Mouse (Mus musculus) urinary bladder, adult 18-20 months (tissue): ENCODE results near the gene Slc30a2.
A peak's percentile ranks its signal among the peaks of the same experiment; 100 is the strongest.
"Not testable (repeated sequence)": the region's sequence is repeated elsewhere in the genome, so short reads cannot be mapped to it uniquely, and the experiment has no call there.

Source experiments
- DNase-seq, 2 experiments: peaks; one replicate each; pipeline ENCODE4 v3.0.0; 2022; ENCODE audit warnings: low spot score in 2 of 2, mixed read lengths in 2 of 2

Slc30a2 gene

DNA sequence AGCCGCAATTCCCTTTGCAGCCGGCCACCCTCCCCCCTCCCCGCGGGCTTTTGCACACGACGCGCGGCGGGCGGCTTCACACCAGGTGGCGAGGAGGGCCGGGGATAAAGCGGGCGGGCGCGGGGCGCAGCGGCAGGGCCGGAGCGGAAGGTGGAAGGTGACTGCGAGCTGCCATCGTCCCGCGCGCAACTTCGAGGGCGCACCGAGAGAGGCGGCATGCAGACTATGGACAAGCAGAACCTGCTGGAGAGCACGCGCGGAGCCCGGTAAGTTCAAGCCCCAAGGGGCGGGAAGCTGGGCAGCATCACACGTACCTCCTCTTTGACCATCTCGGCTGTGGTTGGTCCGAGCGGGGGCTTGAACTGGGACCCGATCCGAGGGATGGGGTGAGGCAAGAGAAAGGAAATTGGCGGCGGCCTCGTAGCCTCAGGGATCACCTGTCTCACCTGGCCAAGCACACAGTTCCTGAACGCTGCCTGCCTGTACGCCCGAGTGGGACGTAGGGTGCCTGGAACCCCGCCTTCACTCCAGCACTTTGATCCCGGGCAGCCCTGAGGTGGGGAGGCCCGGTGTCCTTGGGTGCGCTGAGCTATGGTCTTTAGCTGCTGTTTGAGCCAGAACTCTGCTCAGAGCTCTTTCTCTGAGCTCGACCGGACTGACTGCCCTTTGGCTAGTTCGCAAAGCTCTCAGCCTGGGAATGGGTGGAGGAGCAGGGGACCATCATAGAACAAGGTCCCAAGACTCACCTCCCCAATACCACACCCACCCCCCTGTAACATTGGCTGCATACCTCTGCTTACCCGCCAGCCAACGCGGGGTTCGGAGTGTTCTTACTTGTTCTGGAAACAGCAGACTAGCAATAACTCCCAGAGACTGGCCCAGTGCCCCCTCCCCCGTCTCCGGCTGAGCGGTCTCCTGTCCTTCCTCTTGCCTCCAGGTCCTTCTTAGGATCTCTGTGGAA lies at the start of gene Slc30a2:
TSS of gene Slc30a2 (plus strand) at position 111 of the 961 bp plus-strand sequence.
- peak in 1 of 2 experiments; percentile 21 for DNase-seq

DNA sequence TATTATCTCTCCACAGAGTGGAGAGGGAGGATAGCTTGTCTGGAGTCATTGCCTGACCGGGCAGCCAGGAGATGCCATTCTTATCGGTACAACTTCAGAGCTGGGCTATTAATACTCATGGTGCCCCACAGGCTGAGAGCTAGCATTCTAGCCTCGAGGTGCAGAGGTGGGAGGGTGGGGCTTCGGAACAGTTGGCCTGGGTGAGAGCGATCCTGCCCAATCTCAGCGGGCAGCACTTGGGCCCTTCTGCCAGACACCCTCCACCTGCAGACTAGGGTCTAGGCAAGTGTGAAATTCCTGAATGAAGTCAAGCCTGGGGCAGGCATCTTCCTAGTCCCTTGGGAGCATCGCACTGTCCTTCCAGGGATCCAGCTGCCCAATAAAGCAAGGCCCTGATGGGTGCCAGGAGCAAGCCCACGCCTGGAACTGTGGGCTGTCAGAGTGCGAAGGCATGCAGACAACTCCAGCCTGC lies 49.3 kb upstream of the Slc30a2 start:
- no peak for DNase-seq

DNA sequence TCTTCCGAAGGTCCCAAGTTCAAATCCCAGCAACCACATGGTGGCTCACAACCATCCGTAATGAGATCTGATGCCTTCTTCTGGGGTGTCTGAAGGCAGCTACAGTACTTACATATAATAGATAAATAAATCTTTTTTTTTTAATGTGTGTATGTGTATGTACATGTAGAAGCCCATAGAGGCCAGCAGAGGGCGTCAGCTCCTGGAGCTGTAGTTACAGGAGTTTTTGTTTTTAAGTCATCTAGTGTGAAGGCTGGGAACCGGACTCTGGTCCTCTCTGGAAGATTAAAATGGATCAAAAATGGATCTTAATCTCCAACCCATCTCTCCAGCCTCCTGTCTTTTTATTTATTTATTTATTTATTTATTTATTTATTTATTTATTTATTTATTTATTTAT lies 46.9 kb upstream of the Slc30a2 start:
- not testable (repeated sequence) for DNase-seq

DNA sequence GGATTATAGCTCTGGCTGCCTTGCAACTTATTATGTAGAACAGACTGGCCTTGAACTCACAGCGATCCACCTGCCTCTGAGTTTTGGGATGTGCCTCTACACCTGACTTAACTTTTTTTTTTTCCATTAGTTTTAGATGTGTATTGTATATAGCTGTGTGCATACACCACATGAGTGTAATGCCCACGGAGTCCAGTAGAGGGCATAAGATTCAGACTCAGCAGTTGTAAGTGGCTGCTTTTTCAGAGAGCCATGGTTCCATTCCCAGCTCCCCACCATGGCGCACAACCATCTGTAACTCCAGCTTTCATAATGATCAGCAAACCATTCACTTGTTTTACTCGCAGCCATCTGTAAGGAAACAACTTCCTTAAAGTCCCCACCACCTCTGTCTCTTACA lies 46.5 kb upstream of the Slc30a2 start:
- no peak for DNase-seq

DNA sequence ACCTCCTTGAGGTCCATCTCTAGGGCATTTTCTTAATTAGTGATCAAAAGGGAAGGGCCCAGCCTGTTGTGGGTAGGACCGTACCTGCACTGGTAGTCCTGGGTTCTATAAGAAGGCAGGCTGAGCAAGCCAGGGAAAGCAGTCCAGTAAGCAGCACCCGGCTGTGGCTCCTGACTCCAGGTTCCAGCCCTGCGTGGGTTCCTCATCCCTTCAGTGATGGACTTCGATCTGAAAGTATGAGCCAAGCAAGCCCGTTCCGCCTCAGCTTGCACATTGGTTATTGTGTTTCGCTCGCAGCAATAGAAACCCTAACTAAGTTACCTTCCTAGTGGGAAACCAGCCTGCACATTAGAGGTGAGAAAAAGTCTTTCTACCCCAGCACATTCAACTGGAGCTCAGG lies 45.6 kb upstream of the Slc30a2 start:
- DNase-seq: no peak

DNA sequence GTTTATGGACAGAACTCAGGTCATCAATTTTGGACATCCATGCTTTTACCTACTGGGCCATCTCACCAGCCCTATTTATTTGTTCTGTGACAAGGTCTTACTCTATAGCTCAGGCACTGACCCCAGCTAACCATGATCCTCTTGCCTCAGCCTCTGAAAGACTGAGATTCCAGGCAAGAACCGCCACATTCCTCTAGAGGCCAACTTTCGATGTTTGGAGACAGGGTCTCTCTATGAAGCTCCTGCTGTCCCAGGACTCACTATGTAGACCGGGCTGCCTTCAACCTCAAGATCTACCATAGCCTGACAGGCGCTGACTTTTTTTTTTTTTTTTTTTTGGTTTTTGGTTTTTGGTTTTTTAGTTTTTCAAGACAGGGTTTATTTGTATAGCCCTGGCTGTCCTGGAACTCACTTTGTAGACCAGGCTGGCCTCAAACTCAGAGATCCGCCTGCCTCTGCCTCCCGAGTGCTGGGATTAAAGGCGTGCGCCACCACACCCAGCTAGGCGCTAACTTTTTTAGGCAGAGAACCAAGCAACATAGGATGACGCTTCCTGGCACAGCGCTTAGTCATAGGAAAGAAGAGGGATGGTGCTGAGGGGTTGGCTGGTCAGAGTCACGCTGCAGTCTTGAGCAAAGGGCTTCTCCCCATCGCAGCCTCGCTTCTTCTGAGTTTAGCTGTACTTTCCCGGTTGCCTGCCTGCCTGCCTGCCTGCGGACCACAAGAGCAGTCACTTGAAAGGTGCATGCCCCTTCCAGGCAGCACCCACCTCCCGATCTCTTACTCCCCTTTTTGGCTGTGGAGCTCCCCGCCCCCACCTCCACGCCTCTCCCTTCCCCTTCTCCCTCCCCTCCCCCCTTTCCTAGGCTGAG lies 44.1 kb upstream of the Slc30a2 start:
- no peak for DNase-seq

DNA sequence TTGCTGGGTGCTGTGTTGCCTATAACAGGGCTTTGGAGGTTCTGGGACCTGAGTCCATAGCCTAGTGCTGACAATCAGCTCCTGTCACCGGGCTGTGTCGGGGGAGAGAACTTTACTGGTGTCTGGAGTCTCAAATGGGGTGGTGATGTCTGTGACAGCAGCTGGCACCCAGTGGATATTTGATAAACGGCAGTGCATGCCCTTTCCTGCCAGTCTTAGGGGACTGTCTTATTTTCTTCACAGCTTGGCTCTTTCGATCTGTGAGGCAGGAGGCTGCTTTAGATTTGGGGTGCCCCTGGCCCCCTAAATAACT lies 43.5 kb upstream of the Slc30a2 start:
- no peak for DNase-seq

DNA sequence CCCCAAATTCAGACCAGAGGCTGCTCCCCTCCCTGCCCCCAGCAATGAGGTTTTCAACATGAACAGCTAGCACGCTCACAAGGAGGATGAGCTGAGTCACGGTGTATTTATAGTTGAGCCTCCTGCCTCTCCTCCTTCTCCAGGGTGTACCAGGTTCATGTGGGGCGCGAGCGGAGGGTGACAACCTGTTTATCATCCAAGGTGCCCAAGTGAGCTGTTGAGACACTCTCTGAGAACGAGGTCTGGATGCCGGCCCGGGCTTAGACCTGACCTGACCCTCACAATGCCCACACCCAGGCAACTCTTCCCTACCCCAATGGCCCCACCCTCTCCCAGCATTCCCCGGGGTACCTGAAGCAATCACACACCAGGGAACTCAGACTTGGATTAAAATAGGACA lies 42.7 kb upstream of the Slc30a2 start:
- DNase-seq: peak; percentile 39

DNA sequence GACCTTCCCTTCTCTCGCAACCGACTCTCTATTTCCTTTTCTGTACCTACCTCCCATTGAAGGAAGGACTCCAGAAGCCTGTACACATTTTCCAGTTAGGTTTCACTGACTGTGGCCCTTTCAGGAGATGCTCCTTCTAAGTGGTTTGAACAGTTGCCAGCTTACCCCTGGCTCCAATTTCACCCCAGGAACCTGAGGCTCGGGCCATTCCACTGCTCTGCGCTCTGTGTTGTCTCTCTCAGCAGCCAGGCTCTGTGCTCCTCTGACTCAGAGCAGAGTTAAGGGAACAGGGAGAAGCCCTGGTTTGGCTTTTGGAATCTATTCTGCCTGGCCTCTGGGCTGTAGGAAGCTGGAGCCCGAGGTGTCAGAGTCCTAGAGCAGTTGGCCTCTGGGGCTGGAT lies 40.9 kb upstream of the Slc30a2 start:
- DNase-seq: no peak

DNA sequence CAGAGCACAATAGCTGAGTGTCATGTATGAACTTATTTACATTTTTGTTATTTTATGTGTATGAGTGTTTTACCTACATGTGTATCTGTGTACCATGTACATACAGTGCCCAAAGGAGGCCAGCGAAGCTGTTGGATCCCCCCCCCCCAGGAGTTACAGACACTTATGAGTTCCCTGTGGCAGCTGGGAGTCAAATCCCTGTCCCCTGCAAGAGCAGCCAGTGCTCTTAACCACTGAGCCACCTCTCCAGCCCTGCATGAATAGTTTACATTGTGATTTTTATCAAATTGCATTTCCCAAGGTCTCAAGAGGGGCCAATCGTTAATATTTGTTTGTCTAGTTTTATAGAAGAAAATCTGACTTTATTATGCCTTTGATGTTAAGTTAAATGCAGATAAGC lies 36.0 kb upstream of the Slc30a2 start:
- DNase-seq: no peak

DNA sequence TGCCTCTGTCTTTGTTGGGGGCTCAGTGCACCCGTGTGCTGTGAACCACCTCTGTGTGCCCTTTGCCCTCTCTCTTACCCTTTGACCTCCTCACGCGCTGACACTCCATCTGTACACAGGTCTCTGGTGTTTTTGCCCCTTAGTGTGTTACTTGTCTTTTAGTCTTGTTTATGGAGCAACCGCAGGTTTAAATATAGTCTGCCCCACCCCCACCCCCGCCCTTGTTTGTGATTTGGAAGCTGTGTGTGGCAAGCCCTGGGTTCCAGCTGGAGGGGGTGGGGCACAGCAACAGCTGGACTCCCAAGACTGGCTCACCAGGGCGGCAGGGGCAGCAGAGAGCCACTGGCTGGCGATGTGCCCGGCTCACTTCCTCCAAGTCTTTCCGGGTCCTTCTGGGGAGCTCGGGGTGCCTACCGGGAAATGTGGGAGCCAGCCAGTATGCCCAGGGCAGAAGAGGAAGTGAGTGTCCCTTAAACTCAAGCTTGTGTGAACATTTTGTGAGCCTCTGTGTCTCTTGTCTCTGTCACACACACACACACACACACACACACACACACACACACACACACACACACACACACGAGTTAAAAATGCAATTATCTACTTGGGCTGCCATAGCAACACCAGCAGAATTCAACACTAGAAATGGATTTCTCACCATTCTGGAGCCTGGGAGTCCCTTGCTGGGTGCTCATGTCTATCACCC lies 35.5 kb upstream of the Slc30a2 start:
- DNase-seq: peak; percentile 24 to 39

DNA sequence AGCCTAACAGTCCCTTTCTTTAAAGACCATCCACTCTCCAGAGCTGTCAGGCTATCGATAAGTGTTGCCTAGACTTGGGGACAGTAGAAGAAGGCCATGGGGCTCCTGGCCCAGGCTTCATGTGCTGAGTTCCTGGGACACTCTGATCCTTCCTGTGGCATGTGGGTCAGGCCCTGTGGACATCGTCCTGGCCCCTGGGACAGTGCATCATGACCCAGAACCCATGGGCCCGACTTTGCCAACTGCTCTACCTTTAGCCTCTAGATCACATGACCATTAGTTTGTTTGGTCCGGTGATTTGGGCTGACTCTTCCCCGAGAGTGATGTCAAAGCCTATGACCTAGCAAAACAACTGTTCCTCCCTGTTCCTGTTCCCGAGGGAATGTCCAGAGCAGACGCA lies 32.9 kb upstream of the Slc30a2 start:
- no peak for DNase-seq

DNA sequence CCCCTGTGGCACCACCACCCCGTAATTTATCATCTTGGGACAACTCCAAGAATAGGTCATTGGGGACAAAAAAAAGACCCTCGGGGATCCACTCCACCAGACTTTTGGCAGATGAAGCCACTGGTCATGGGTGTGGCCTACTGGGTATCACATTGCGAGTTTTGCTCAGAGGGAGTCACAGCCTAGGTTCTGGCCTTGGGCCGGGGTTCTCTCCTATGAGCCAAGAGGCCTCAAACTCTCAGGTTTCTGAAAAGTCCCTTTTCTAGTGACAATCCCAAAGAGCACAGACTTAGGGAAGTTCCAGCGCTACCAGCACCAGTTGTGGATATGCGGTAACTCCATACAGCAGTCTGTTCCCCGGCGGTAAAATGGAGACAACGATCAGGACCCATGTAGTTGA lies 32.3 kb upstream of the Slc30a2 start:
- DNase-seq: no peak

DNA sequence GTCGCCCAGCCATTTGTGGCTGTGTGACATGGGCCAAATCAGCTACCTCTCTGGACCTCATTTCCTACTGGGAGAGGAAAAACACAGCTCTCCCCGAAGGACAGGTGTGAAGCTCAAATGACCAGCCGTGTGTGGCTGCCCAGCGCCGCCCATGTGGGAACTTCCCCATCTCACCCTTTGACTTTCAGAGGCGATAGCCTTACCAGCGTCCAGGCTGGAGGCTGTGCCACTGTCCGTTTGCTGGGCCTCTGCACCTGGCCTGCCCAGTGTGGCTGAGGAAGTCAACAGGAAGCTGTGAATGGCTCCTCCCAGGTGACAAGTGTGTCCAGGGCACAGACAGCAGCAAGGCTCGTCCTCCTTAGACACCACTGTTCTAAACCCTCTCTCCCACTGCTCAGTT lies 31.2 kb upstream of the Slc30a2 start:
- no peak for DNase-seq

DNA sequence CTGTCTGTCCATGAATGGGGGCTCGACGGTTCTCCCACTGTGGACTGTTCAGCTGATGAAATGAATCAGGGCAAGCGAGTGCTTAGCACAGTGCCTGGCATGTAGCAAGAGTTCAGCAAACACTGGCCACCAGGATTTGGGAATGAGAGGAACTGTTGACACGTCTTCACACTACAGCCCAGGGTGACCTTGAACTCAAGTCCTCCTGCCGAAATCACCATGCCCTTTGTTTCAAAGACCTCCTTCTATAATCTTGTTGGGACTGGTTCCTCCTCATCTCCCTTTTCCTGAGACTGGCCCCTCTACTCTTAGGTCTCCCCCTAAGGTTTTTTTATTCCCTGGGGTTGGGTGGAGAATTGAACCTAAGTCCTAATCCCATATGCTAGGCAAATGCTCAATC lies 30.6 kb upstream of the Slc30a2 start:
- no peak for DNase-seq

DNA sequence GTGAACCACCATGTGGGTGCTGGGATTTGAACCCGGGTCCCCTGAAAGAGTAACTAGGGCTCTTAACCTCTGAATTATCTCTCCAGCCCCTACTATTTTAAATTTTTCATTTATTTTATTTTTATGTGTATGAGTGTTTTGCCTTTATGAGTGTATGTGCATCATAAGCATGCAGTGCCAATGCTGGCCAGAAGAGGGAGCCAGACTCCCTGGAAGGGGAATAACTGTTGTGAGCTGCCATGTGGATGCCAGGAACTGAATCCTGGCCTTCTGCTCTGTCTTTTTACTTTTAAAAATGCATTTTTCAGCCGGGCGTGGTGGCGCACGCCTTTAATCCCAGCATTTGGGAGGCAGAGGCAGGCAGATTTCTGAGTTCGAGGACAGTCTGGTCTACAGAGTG lies 30.1 kb upstream of the Slc30a2 start:
- no peak for DNase-seq

DNA sequence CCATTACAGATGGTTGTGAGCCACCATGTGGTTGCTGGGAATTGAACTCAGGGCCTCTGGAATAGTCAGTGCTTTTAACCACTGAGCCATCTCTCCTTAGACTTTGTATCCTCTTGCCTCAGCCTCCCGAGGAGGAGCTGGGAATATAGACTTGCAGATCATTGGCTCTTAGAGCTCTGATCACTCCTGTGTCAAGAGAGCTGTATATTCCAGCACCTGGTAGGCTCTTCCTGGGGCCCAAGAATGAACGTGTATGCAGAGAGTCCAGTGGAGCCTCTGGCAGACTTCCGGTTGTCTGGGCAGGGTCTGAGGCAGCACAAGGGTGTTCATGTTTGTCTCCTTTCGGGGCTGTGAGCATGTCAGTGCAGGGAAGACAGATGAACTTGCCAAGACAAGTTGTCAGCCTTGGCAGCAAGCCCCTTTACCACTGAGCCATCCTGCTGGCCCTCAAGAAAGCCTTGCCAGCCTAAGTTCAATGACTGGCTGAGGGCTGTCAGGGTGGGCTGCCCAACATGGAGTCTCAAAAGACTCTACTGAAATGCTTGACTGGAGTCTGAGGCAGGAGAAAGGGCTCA lies 28.8 kb upstream of the Slc30a2 start:
- no peak for DNase-seq

DNA sequence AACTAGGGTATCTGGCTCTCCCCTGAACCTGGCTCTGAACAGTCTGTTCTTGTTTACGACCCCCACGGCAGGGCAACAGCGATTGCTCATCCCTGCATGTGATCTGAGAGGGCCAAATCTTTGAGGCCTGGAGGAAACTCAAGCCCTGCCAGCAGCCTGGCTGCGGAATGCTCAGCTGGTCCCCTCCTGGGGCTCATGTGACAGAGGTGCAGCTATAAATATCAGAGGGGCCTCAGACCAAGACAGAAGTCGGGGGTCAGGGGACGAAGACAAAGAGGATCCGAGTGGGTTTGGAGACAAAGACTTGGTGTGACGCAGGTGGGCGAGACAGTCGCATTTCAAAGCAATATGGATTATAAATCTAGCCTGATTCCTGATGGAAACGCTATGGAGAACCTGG lies 28.1 kb upstream of the Slc30a2 start, which contains the start of gene Trim63:
TSS of gene Trim63 (plus strand) at position 245 of the 400 bp plus-strand sequence.
- DNase-seq: no peak

DNA sequence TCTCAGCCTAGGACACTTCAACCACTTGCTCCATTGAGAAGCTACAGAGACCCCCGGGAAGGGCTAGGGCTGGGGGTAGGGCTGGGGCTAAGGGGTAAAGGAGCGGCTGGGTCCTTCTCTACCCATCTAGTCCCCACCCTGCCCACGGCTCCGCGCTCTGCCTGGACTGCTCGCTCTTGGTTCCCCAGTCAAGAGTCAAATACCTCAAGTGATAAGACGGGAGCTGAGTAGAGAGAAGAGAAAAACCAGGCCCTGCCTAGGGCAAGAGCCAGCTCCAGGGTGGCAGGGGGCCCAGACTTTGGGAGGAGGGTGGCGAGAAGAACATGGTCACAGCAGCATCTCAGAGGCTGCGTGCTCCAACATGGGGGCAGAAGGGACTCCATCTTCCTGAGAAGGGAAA lies 27.5 kb upstream of the Slc30a2 start:
- DNase-seq: no peak

DNA sequence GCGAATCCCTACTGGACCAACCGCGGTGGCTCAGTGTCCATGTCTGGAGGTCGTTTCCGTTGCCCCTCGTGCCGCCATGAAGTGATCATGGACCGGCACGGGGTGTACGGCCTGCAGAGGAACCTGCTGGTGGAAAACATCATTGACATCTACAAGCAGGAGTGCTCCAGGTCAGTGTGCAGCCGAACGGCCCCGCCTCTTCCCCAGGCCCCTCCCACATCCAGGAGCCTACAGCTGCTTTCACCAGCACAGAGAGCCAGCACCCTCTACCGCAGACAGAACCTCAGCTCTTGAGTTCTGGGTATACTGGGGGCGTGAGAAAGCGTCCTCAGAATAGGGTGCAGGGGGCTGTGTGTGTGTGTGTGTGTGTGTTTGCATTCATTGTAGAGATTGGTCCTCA lies 26.6 kb upstream of the Slc30a2 start:
- DNase-seq: no peak

DNA sequence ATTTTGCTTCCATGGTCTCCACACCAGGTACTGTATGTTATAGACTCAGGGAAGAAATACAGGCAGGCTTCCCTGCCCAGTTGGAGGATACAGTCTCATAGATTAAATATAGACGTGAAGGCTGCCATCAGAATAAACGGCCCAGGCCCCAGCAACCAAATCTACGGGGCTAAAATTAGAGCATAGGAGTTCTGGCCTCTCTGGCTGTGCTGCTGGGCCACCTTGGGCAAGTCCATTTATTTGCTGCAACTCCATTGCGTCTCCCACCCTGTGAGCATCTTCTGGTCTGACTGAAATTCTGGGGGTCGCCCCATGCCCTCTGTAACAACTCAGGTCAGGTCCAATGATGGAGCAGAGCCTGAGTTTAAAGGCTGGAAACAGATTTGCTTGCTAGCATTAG lies 23.9 kb upstream of the Slc30a2 start:
- no peak for DNase-seq

DNA sequence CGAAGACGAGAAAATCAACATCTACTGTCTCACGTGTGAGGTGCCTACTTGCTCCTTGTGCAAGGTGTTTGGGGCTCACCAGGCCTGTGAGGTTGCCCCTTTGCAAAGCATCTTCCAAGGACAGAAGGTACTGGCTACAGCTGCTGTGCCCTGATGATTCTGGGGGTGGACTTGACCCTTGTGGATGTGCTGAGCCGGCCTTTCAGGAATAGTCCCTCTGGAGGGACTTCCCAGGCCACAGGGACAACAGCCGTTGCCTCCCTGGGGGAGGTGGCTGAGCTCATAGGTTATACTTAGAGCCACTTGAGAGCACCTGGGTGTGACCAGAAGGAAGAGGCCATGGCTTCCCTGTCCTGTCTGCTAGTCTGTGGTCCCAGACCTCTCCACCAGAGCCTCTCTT lies 23.3 kb upstream of the Slc30a2 start:
- DNase-seq: no peak
